Mouse (Mus musculus): ENCODE data around the gene Cramp1l.

- TF ChIP-seq POLR2A (IDR thresholded peaks at IDR 0.05; ENCODE audit: insufficient read depth, low read length) (no peak), CTCF (IDR thresholded peaks at IDR 0.05; ENCODE audit: low read depth, low read length) (no peak), EP300 (IDR thresholded peaks at IDR 0.05; ENCODE audit: insufficient read depth, low read depth, low read length) (0 out of 2 replicates have a peak, but pooled peaks have one; percentile 9)
These were observed 55.3 kb downstream of the Cramp1l start, which contains the start of gene Jpt2 for GRCm38 (mm10) chr17:24960135-24960851.
